In the genomic region with DNA sequence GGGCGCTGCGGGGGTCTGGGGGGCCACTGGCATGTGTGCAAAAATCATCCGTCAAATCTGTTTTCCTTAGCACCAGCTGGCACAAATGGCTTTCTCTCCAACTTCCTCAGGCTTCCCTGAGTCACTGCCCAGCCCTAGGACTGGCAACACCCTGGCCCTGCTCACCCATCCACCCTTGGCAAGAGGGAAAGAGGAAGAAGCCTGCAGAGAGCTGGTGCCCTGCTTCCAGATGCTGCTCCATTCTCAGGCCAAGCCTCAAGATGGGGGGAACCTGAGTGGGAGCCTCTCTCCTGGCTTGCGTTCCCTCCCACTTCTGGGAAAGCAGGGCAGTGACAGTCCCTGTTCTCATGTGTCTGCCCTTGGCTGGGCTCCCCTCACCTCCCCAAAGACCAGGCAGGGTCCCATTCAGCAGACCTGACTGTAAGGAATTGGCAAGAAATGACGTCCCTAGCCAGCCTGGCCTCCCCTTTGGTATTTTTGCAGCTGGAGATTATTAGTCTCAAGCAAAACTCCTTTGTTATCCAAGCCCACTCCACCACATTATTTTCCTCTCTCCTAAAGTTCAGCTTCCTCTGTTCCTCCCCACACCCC, we compare ENCODE assay signal across 8 mouse cellular contexts. TPM values are rescaled to one million over a fixed set of nuclear protein-coding genes. Genes with fewer than 3 reads are reported as not detected.
DNase-seq lines count a peak whose midpoint lies in the region; ATAC-seq and TF ChIP-seq lines count a peak whose summit lies in the region.

No protein-coding gene starts in this region.

- H3K4me2 ChIP-seq in hindbrain, embryonic 15.5 days, result no peak overlapping the region

- no peak overlapping the region for H3K9ac ChIP-seq in MEL (ENCODE audit: control insufficient read depth, low read depth, low read length, poor library complexity, severe bottlenecking)
- H3K9ac ChIP-seq in hindbrain, embryonic 15.5 days, result no peak overlapping the region

- no peak overlapping the region for H3K27ac ChIP-seq in MEL (ENCODE audit: control insufficient read depth, low read depth, low read length)
- peak overlapping the region; percentile 22; the same call in 1 of the 2 replicates for H3K27ac ChIP-seq in hindbrain, embryonic 15.5 days (replicated peaks)
- H3K27ac ChIP-seq in thymus, adult 2 months (ENCODE audit: control insufficient read depth, insufficient read depth, low read length), result no peak overlapping the region

- TF ChIP-seq EP300 in MEL (IDR thresholded peaks at IDR 0.05; ENCODE audit: low read depth in 1 of 2, low read length in 2 of 2), result no peak

- no peaks in the 10 kb centered on the region for H3K9me3 ChIP-seq in MEL (replicated peaks; ENCODE audit: insufficient read depth, low read length)
- no peaks in the 10 kb centered on the region for H3K9me3 ChIP-seq in hindbrain, embryonic 15.5 days

- no peaks in the 10 kb centered on the region for H3K79me2 ChIP-seq in MEL (ENCODE audit: control insufficient read depth, insufficient read depth, low read length, poor library complexity)

- peaks cover 0 to 13% of the 10 kb centered on the region in 2 experiments; a peak in 2 of 4 replicates for H3K36me3 ChIP-seq in MEL (ENCODE audit: control insufficient read depth in 1 of 2, insufficient read depth in 2 of 2, low read length in 2 of 2)
- peaks cover 53% of the 10 kb centered on the region for H3K36me3 ChIP-seq in hindbrain, embryonic 15.5 days
- no peaks in the 10 kb centered on the region for H3K36me3 ChIP-seq in thymus, adult 2 months (ENCODE audit: control insufficient read depth, insufficient read depth, low read length)

- H3K4me1 ChIP-seq in MEL (ENCODE audit: control insufficient read depth in 1 of 2, insufficient read depth in 2 of 2, low read length in 2 of 2), result peaks cover 0 to 32% of the 10 kb centered on the region in 2 experiments; a peak in 2 of 4 replicates
- peaks cover 30% of the 10 kb centered on the region for H3K4me1 ChIP-seq in hindbrain, embryonic 15.5 days (replicated peaks)
- H3K4me1 ChIP-seq in thymus, adult 2 months (replicated peaks; ENCODE audit: control insufficient read depth, insufficient read depth, low read length), result peaks cover 8% of the 10 kb centered on the region

- WGBS in hindbrain, embryonic 15.5 days, result 60% methylated on average over 5 of the region's 5 CpGs
- WGBS in thymus, adult 2 months, result 78% methylated on average over 5 of the region's 5 CpGs

- TF ChIP-seq RAD21 in MEL (IDR thresholded peaks at IDR 0.05; ENCODE audit: low read depth, low read length), result no peak

- H3K4me3 ChIP-seq in MEL (ENCODE audit: control insufficient read depth in 1 of 2, insufficient read depth in 1 of 2, low read depth in 2 of 2, low read length in 2 of 2), result no peak overlapping the region
- no peak overlapping the region for H3K4me3 ChIP-seq in hindbrain, embryonic 15.5 days
- H3K4me3 ChIP-seq in thymus, adult 2 months (ENCODE audit: control insufficient read depth, insufficient read depth, low read length), result no peak overlapping the region

- peaks cover 0 to 4% of the 10 kb centered on the region in 2 experiments; a peak in 2 of 4 replicates for H3K27me3 ChIP-seq in MEL (ENCODE audit: control insufficient read depth in 1 of 2, insufficient read depth in 2 of 2, low read length in 2 of 2)
- no peaks in the 10 kb centered on the region for H3K27me3 ChIP-seq in hindbrain, embryonic 15.5 days
- no peaks in the 10 kb centered on the region for H3K27me3 ChIP-seq in thymus, adult 2 months (ENCODE audit: control insufficient read depth, insufficient read depth, low read length)

- TF ChIP-seq POLR2A in MEL (IDR thresholded peaks at IDR 0.05; ENCODE audit: control insufficient read depth in 1 of 2, insufficient read depth in 1 of 2, low read depth in 1 of 2, low read length in 2 of 2, poor library complexity in 1 of 2), result no peak
- TF ChIP-seq POLR2A in thymus, adult 2 months (IDR thresholded peaks at IDR 0.05; ENCODE audit: control insufficient read depth, extremely low read depth, insufficient read depth, low read length, poor library complexity), result no peak

- peak; percentile 32 for DNase-seq in gastrocnemius, adult 18-20 months (ENCODE audit: low spot score)
- no peak for DNase-seq in gastrocnemius, postnatal 10 days
- DNase-seq in MEL (ENCODE audit: low read depth, low spot score), result peak; percentile 17
- DNase-seq in cerebellum, postnatal 36 days, result peak; percentile 69 to 71
- DNase-seq in monocyte, adult 2 months (ENCODE audit: low read depth in 1 of 2, low spot score in 2 of 2), result peak; percentile 75 to 76
- no peak for DNase-seq in thymus, adult 2 months
- no peak for DNase-seq in thymus, postnatal 14 days

- 0 out of 2 replicates have a peak, but pooled peaks have one; percentile 35 for ATAC-seq in hindbrain, embryonic 15.5 days (ENCODE audit: low FRiP score, low read depth)

- TF ChIP-seq CTCF in MEL (IDR thresholded peaks at IDR 0.05 in 2 of 3, conservative IDR thresholded peaks at IDR 0.05 in 1 of 3; ENCODE audit: control insufficient read depth in 1 of 3, insufficient read depth in 1 of 3, low read depth in 2 of 3, low read length in 3 of 3, poor library complexity in 1 of 3, severe bottlenecking in 1 of 3), result no peak
- no peak for TF ChIP-seq CTCF in thymus, adult 2 months (IDR thresholded peaks at IDR 0.05; ENCODE audit: borderline replicate concordance, control insufficient read depth, extremely low read depth, insufficient read depth, low read length, poor library complexity)

TF ChIP-seq in MEL, 35 proteins besides CTCF, POLR2A, EP300 and RAD21:
- TF ChIP-seq CHD1 (IDR thresholded peaks at IDR 0.05; ENCODE audit: low read depth, low read length) (no peak), MAFK (IDR thresholded peaks at IDR 0.05; ENCODE audit: borderline replicate concordance, low read depth, low read length) (no peak), MEF2A (IDR thresholded peaks at IDR 0.05; ENCODE audit: extremely low read depth, insufficient replicate concordance, low read depth, low read length, poor library complexity, severe bottlenecking) (no peak), ELF1 (IDR thresholded peaks at IDR 0.05; ENCODE audit: low read depth, low read length) (no peak), ETS1 (IDR thresholded peaks at IDR 0.05; ENCODE audit: low read depth, low read length) (no peak), UBTF (IDR thresholded peaks at IDR 0.05; ENCODE audit: borderline replicate concordance, insufficient read depth, low read depth, low read length) (no peak), MYC (IDR thresholded peaks at IDR 0.05; ENCODE audit: low read depth, low read length) (no peak), GATA1 (IDR thresholded peaks at IDR 0.05; ENCODE audit: low read depth, low read length) (no peak)

RNA-seq across cellular contexts. Expression of a gene that starts 23.5 kb away (rescaled TPM):
- total RNA-seq in gastrocnemius, adult 18-20 months (2021), result 10 to 100 TPM; 40.8 to 43.4 TPM
- total RNA-seq in gastrocnemius, postnatal 10 days (2021), result 100 to 1,000 TPM; 105 to 132 TPM
- 0.33 and 0.42 TPM in 2 replicates for total RNA-seq in MEL (2012; rRNA removed)
- under 1 TPM in 1 of 2 experiments, not detected in 1; 0.39 TPM for polyA plus RNA-seq in MEL (2012; ENCODE audit: insufficient read depth in 1 of 2, insufficient read length in 2 of 2, low read depth in 1 of 2, low replicate concordance in 2 of 2, missing spikeins in 1 of 2)
- 102 and 114 TPM in 2 replicates for polyA plus RNA-seq in hindbrain, embryonic 15.5 days (2015; fragmentation: Nextera tagmentation; extraction: Ambion mirVana)
- polyA plus RNA-seq in thymus, adult 2 months (2012; rRNA removed), result 35.3 and 40.3 TPM in 2 replicates

RNA-seq across cellular contexts. Expression of a gene that starts 45.4 kb away (rescaled TPM):
- total RNA-seq in gastrocnemius, adult 18-20 months (2021), result 10 to 100 TPM; 16.0 to 17.9 TPM
- 10 to 100 TPM; 15.8 to 24.4 TPM for total RNA-seq in gastrocnemius, postnatal 10 days (2021)
- total RNA-seq in MEL (2012; rRNA removed), result 31.1 and 34.9 TPM in 2 replicates
- 10 to 100 TPM in 1 of 2 experiments, not detected in 1; 50.2 TPM for polyA plus RNA-seq in MEL (2012; ENCODE audit: insufficient read depth in 1 of 2, insufficient read length in 2 of 2, low read depth in 1 of 2, low replicate concordance in 2 of 2, missing spikeins in 1 of 2)
- 6.2 and 6.3 TPM in 2 replicates for polyA plus RNA-seq in hindbrain, embryonic 15.5 days (2015; fragmentation: Nextera tagmentation; extraction: Ambion mirVana)
- polyA plus RNA-seq in thymus, adult 2 months (2012; rRNA removed), result 168 and 185 TPM in 2 replicates

Comparison
In these comparisons a context has a peak if more than half of its experiments do, and no peak if none do; other contexts are left out.
1. DNase-seq: peak in gastrocnemius, adult 18-20 months (single experiment), MEL (single experiment), cerebellum, postnatal 36 days (2 of 2) and monocyte, adult 2 months (2 of 2); none in gastrocnemius, postnatal 10 days (single experiment), thymus, adult 2 months (single experiment) and thymus, postnatal 14 days (single experiment).
2. RNA of a gene that starts 23.5 kb away (total RNA-seq): 105 to 132 TPM in gastrocnemius, postnatal 10 days and 40.8 to 43.4 TPM in gastrocnemius, adult 18-20 months; 0.33 to 0.42 TPM in MEL; every median in the first group is over 10 times any median in the second.